Mouse (Mus musculus) forebrain, embryonic 15.5 days (tissue): Measurements from ENCODE around the gene Camkv. TPM values are rescaled to one million over a fixed set of nuclear protein-coding genes. Genes with fewer than 3 reads are reported as not detected.

Source experiments
- ATAC-seq: fragments of 200-750 bp; cut with Nextera tagmentation; replicated peaks from 2 replicates; pipeline ENCODE4 v1.8.0; 2017; ENCODE audit warnings: mild to moderate bottlenecking, moderate TSS enrichment, moderate library complexity
- H3K27ac ChIP-seq: fragments of 300-500 bp; sonication (generic); replicated peaks from 2 replicates; pipeline ENCODE4 v1.5.1; 2015; ENCODE audit warnings: mild to moderate bottlenecking, inconsistent platforms
- H3K27me3 ChIP-seq: fragments of 300-500 bp; sonication (generic); 2 replicates; pipeline ENCODE4 v1.6.1; 2015; ENCODE audit warnings: inconsistent platforms
- H3K36me3 ChIP-seq: fragments of 300-500 bp; sonication (generic); 2 replicates; pipeline ENCODE4 v1.6.1; 2015; ENCODE audit warnings: mild to moderate bottlenecking, inconsistent platforms
- H3K4me1 ChIP-seq: fragments of 300-500 bp; sonication (generic); 2 replicates; pipeline ENCODE4 v1.6.1; 2015; ENCODE audit warnings: inconsistent platforms
- H3K4me2 ChIP-seq: fragments of 300-500 bp; sonication (generic); replicated peaks from 2 replicates; pipeline ENCODE4 v1.6.1; 2015; ENCODE audit warnings: mild to moderate bottlenecking, inconsistent platforms
- H3K4me3 ChIP-seq: fragments of 300-500 bp; sonication (generic); 2 replicates; pipeline ENCODE4 v1.5.1; 2015; ENCODE audit warnings: mild to moderate bottlenecking, inconsistent platforms
- H3K9ac ChIP-seq: fragments of 300-500 bp; sonication (generic); replicated peaks from 2 replicates; pipeline ENCODE4 v1.6.1; 2015; ENCODE audit warnings: mild to moderate bottlenecking, inconsistent platforms
- H3K9me3 ChIP-seq: fragments of 300-500 bp; sonication (generic); 2 replicates; pipeline ENCODE4 v1.6.1; 2016; ENCODE audit warnings: inconsistent platforms
- WGBS: fragments of 180-500 bp; shearing (Covaris S2); methylation state at CpG from one replicate; pipeline ENCODE4 v1.1.7; 2015; ENCODE audit warnings: mixed read lengths; 5-methylcytosine and 5-hydroxymethylcytosine counted together
- polyA plus RNA-seq: library from polyadenylated mRNA; unstranded; fragments of >200 nt; fragmentation: Nextera tagmentation; extraction: Ambion mirVana; gene quantifications from 2 replicates; pipeline ENCODE4 v1.2.1, GENCODE M21; 2015

Camkv gene
- polyA plus RNA-seq, 1 experiment from 2014 or later: 83.4 TPM

- H3K4me3 ChIP-seq: peak overlapping the region; percentile 67
- peak overlapping the region; percentile 59 for H3K9ac ChIP-seq
- no peaks in the 10 kb centered on the region for H3K27me3 ChIP-seq
- peak overlapping the region; percentile 65 for H3K4me2 ChIP-seq
- H3K9me3 ChIP-seq: no peaks in the 10 kb centered on the region
- no peaks in the 10 kb centered on the region for H3K36me3 ChIP-seq
- ATAC-seq: peak; percentile 96
- H3K27ac ChIP-seq: peak overlapping the region; percentile 89
- H3K4me1 ChIP-seq: peaks cover 17% of the 10 kb centered on the region
- 14% methylated on average over 45 of the region's 45 CpGs for WGBS
Measured at GRCm38 (mm10) chr9:107950460-107951355, 15.2 kb downstream of the Camkv start.

GRCm38 (mm10) chr9:107955613-107956289, 20.3 kb downstream of the Camkv start:
- Histone ChIP-seq H3K36me3 (0 out of 2 replicates have a peak, but pooled peaks cover 4% of the 10 kb centered on the region), H3K9me3 (no peaks in the 10 kb centered on the region), H3K4me3 (no peak overlapping the region), H3K27ac (no peak overlapping the region), H3K27me3 (no peaks in the 10 kb centered on the region), H3K9ac (no peak overlapping the region), H3K4me1 (peaks cover 15% of the 10 kb centered on the region), H3K4me2 (no peak overlapping the region)
- ATAC-seq: no peak
- WGBS: 89% methylated on average over 6 of the region's 6 CpGs

GRCm38 (mm10) chr9:107957141-107957540, 21.7 kb downstream of the Camkv start:
- H3K4me3 ChIP-seq: no peak overlapping the region
- 0 out of 2 replicates have a peak, but pooled peaks cover 4% of the 10 kb centered on the region for H3K36me3 ChIP-seq
- no peak overlapping the region for H3K27ac ChIP-seq

GRCm38 (mm10) chr9:107959896-107960295, 24.4 kb downstream of the Camkv start:
- H3K4me2 ChIP-seq: no peak overlapping the region
- H3K4me3 ChIP-seq: no peak overlapping the region
- ATAC-seq: no peak
- 0 out of 2 replicates have a peak, but pooled peaks cover 4% of the 10 kb centered on the region for H3K36me3 ChIP-seq
- WGBS: 77% methylated on average over 6 of the region's 6 CpGs
- peaks cover 20% of the 10 kb centered on the region for H3K4me1 ChIP-seq
- H3K9me3 ChIP-seq: no peaks in the 10 kb centered on the region
- no peaks in the 10 kb centered on the region for H3K27me3 ChIP-seq
- no peak overlapping the region for H3K9ac ChIP-seq
- H3K27ac ChIP-seq: peak overlapping the region; percentile 83

More at GRCm38 (mm10) chr9:107957141-107957540, 21.7 kb downstream of the Camkv start:
- Histone ChIP-seq H3K27me3 (no peaks in the 10 kb centered on the region), H3K4me1 (peaks cover 17% of the 10 kb centered on the region), H3K4me2 (no peak overlapping the region), H3K9ac (no peak overlapping the region), H3K9me3 (no peaks in the 10 kb centered on the region)
- no peak for ATAC-seq
- WGBS: 41% methylated on average over 6 of the region's 6 CpGs

GRCm38 (mm10) chr9:107960928-107961327, 25.5 kb downstream of the Camkv start:
- 0 out of 2 replicates have a peak overlapping the region, but pooled peaks have one; percentile 15 for H3K9ac ChIP-seq
- H3K27me3 ChIP-seq: no peaks in the 10 kb centered on the region
- H3K4me1 ChIP-seq: peaks cover 20% of the 10 kb centered on the region
- no peaks in the 10 kb centered on the region for H3K9me3 ChIP-seq
- peak overlapping the region; percentile 83 for H3K27ac ChIP-seq
- H3K4me2 ChIP-seq: peak overlapping the region; percentile 28
- 83% methylated on average over 4 of the region's 4 CpGs for WGBS
- no peak overlapping the region for H3K4me3 ChIP-seq
- no peak for ATAC-seq
- H3K36me3 ChIP-seq: 0 out of 2 replicates have a peak, but pooled peaks cover 4% of the 10 kb centered on the region

GRCm38 (mm10) chr9:107961351-107961762, 25.9 kb downstream of the Camkv start:
- peaks cover 20% of the 10 kb centered on the region for H3K4me1 ChIP-seq
- H3K9me3 ChIP-seq: no peaks in the 10 kb centered on the region
- 0 out of 2 replicates have a peak, but pooled peaks cover 4% of the 10 kb centered on the region for H3K36me3 ChIP-seq
- H3K27me3 ChIP-seq: no peaks in the 10 kb centered on the region
- 0 out of 2 replicates have a peak overlapping the region, but pooled peaks have one; percentile 10 for H3K4me3 ChIP-seq
- peak; percentile 78 for ATAC-seq
- H3K27ac ChIP-seq: peak overlapping the region; percentile 83
- 62% methylated on average over 10 of the region's 10 CpGs for WGBS
- peak overlapping the region; percentile 28 for H3K4me2 ChIP-seq
- H3K9ac ChIP-seq: 0 out of 2 replicates have a peak overlapping the region, but pooled peaks have one; percentile 15

GRCm38 (mm10) chr9:107961881-107962280, 26.4 kb downstream of the Camkv start:
- no peaks in the 10 kb centered on the region for H3K9me3 ChIP-seq
- H3K9ac ChIP-seq: no peak overlapping the region
- peaks cover 20% of the 10 kb centered on the region for H3K4me1 ChIP-seq
- WGBS: 38% methylated on average over 5 of the region's 5 CpGs
- peak overlapping the region; percentile 28 for H3K4me2 ChIP-seq
- H3K4me3 ChIP-seq: no peak overlapping the region
- peak; percentile 41 for ATAC-seq
- 0 out of 2 replicates have a peak, but pooled peaks cover 4% of the 10 kb centered on the region for H3K36me3 ChIP-seq
- H3K27me3 ChIP-seq: no peaks in the 10 kb centered on the region
- peak overlapping the region; percentile 83 for H3K27ac ChIP-seq

GRCm38 (mm10) chr9:107962916-107963315, 27.4 kb downstream of the Camkv start:
- Histone ChIP-seq H3K27ac (no peak overlapping the region), H3K27me3 (no peaks in the 10 kb centered on the region), H3K4me1 (peaks cover 20% of the 10 kb centered on the region), H3K9ac (no peak overlapping the region), H3K36me3 (no peaks in the 10 kb centered on the region), H3K9me3 (no peaks in the 10 kb centered on the region), H3K4me2 (no peak overlapping the region), H3K4me3 (no peak overlapping the region)
- ATAC-seq: no peak
- 92% methylated on average over 9 of the region's 9 CpGs for WGBS

- H3K9ac ChIP-seq: no peak overlapping the region
- H3K4me1 ChIP-seq: peaks cover 20% of the 10 kb centered on the region
- no peak for ATAC-seq
- no peak overlapping the region for H3K4me3 ChIP-seq
- WGBS: 28% methylated on average over 5 of the region's 5 CpGs
- H3K4me2 ChIP-seq: no peak overlapping the region
- no peak overlapping the region for H3K27ac ChIP-seq
- no peaks in the 10 kb centered on the region for H3K36me3 ChIP-seq
- no peaks in the 10 kb centered on the region for H3K27me3 ChIP-seq
- no peaks in the 10 kb centered on the region for H3K9me3 ChIP-seq
Measured at GRCm38 (mm10) chr9:107963700-107964099, 28.2 kb downstream of the Camkv start.

GRCm38 (mm10) chr9:107964681-107965080, 29.2 kb downstream of the Camkv start:
- Histone ChIP-seq H3K4me2 (no peak overlapping the region), H3K9me3 (no peaks in the 10 kb centered on the region), H3K9ac (no peak overlapping the region), H3K4me1 (peaks cover 20% of the 10 kb centered on the region), H3K4me3 (no peak overlapping the region), H3K27ac (no peak overlapping the region), H3K36me3 (no peaks in the 10 kb centered on the region), H3K27me3 (no peaks in the 10 kb centered on the region)
- ATAC-seq: no peak
- WGBS: 96% methylated on average over 9 of the region's 9 CpGs

- Histone ChIP-seq H3K9ac (no peak overlapping the region), H3K36me3 (no peaks in the 10 kb centered on the region), H3K4me3 (no peak overlapping the region), H3K4me2 (no peak overlapping the region), H3K9me3 (no peaks in the 10 kb centered on the region), H3K27me3 (no peaks in the 10 kb centered on the region), H3K27ac (no peak overlapping the region), H3K4me1 (peaks cover 7% of the 10 kb centered on the region)
- no peak for ATAC-seq
- 91% methylated on average over 10 of the region's 10 CpGs for WGBS
Measured at GRCm38 (mm10) chr9:107966676-107967075, 31.2 kb downstream of the Camkv start.

GRCm38 (mm10) chr9:107967437-107967836, 32.0 kb downstream of the Camkv start:
- Histone ChIP-seq H3K4me2 (no peak overlapping the region), H3K27ac (no peak overlapping the region), H3K9me3 (no peaks in the 10 kb centered on the region), H3K4me3 (no peak overlapping the region), H3K27me3 (no peaks in the 10 kb centered on the region), H3K4me1 (no peaks in the 10 kb centered on the region), H3K9ac (no peak overlapping the region), H3K36me3 (no peaks in the 10 kb centered on the region)
- ATAC-seq: no peak
- 88% methylated on average over 6 of the region's 6 CpGs for WGBS
